In the genomic region with DNA sequence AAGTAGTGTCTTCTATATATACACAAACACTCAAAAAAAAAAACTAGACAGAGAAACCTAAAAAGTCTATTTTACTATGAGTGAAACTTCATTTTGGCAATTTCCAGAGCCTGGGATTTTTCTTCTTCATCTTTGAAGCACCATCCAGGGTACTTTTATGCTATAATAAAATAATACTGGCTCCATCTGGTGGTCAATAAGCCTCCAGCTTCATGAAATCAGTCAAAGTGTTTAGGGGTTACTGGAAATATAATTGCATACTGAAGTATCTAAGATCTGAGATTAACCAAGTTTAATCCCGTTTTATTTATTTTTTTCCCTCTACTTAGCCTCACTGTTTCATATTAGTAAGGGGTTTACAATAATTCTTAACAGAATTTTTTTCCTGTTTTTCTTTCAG, we compare ENCODE assay signal across 10 mouse cellular contexts.
A peak's percentile ranks its signal among the peaks of the same experiment; 100 is the strongest.
DNase-seq lines count a peak whose midpoint lies in the region; ATAC-seq lines count a peak whose summit lies in the region.
"Had no signal": no experiment of that assay in that cellular context is flagged by ENCODE, and none has a peak within 500 bp of the region (broad histone marks: within the 10 kb centered on the region; RNA-seq: fewer than 3 reads in every experiment).

No protein-coding gene starts in this region.

- DNase-seq in embryo, embryonic 10.5 days (ENCODE audit: low spot score) = peak; percentile 50
- DNase-seq in embryo, embryonic 9.5 days (ENCODE audit: extremely low spot score) = no peak
- peak; percentile 23 for DNase-seq in kidney, postnatal 10 days
- peak; percentile 57 for DNase-seq in CD4-positive, CD25-positive, alpha-beta regulatory T cell, adult 2 months (ENCODE audit: low read depth, low spot score)
- DNase-seq in lung, postnatal 14 days = peak; percentile 24
- DNase-seq in right cerebral cortex, postnatal 36 days (ENCODE audit: low spot score in 2 of 2) = no peak
- no peak for DNase-seq in cerebellum, postnatal 36 days
- DNase-seq: liver, embryonic 13.5 days had no signal

- no peaks in the 10 kb centered on the region for H3K27me3 ChIP-seq in kidney, embryonic 14.5 days (ENCODE audit: control insufficient read depth, insufficient read depth, low read length)
- H3K27me3 ChIP-seq: heart, embryonic 13.5 days; liver, embryonic 13.5 days had no signal

- H3K9ac ChIP-seq in kidney, embryonic 14.5 days (ENCODE audit: low read depth, low read length) = no peak overlapping the region
- H3K9ac ChIP-seq: heart, embryonic 13.5 days; liver, embryonic 13.5 days had no signal

- 73% methylated on average over 1 of the region's 1 CpGs for WGBS in kidney, embryonic 14.5 days

- no peak for ATAC-seq in kidney, embryonic 14.5 days (ENCODE audit: low FRiP score, low TSS enrichment)

- H3K27ac ChIP-seq in kidney, embryonic 14.5 days (ENCODE audit: low read depth, low read length) = no peak overlapping the region
- H3K27ac ChIP-seq: heart, embryonic 13.5 days; liver, embryonic 13.5 days had no signal

- H3K9me3 ChIP-seq in kidney, embryonic 14.5 days (ENCODE audit: control insufficient read depth, low read length) = peaks cover 2% of the 10 kb centered on the region; the same call in 1 of the 2 replicates
- H3K9me3 ChIP-seq: liver, embryonic 13.5 days had no signal

- H3K4me2 ChIP-seq in kidney, embryonic 14.5 days (replicated peaks; ENCODE audit: low read depth, low read length) = no peak overlapping the region
- H3K4me2 ChIP-seq: heart, embryonic 13.5 days; liver, embryonic 13.5 days had no signal

- no peaks in the 10 kb centered on the region for H3K36me3 ChIP-seq in kidney, embryonic 14.5 days (ENCODE audit: control insufficient read depth, insufficient read depth, low read length)

- H3K4me1 ChIP-seq in kidney, embryonic 14.5 days (ENCODE audit: control insufficient read depth, insufficient read depth, low read length) = peaks cover 10% of the 10 kb centered on the region

- H3K4me3 ChIP-seq in kidney, embryonic 14.5 days (ENCODE audit: low read length) = no peak overlapping the region
- H3K4me3 ChIP-seq: heart, embryonic 13.5 days; liver, embryonic 13.5 days had no signal

Comparison
In these comparisons a context has a peak if more than half of its experiments do, and no peak if none do; other contexts are left out.
1. DNase-seq: peak in embryo, embryonic 10.5 days (single experiment), kidney, postnatal 10 days (single experiment), CD4-positive, CD25-positive, alpha-beta regulatory T cell, adult 2 months (single experiment) and lung, postnatal 14 days (single experiment); none in embryo, embryonic 9.5 days (single experiment), right cerebral cortex, postnatal 36 days (0 of 2) and cerebellum, postnatal 36 days (0 of 2).